Mouse (Mus musculus) left cerebral cortex, adult 9 months (tissue): Measurements from ENCODE around the gene Gm14862.

Experiments
- DNase-seq, 2 experiments: peaks; one replicate each; pipeline ENCODE4 v3.0.0; 2022; ENCODE audit warnings: low spot score in 2 of 2

The Gm14862 gene

GRCm38 (mm10) chrX:9222412-9223221 is 34.1 kb downstream of the Gm14862 start:
- no peak for DNase-seq

- DNase-seq = no peak
Measured at GRCm38 (mm10) chrX:9221736-9222135, 35.0 kb downstream of the Gm14862 start.

DNA sequence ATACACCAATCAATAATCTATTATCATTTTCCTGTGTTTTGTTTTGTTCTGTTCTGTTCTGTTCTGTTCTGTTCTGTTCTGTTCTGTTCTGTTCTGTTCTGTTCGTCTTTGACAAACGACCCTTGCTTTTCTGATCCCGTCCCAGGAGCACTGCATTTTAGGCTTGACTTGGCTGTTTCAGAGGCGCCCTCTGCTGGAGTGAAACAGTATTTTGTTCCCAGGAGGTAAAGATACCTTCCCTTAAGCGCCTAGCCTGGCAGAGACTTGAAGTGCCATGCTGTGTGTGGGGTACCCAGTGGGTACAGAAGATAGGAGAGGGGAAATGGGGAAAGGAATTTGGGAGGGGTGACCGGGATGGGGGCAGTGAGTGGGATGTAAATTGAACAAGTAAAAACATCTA is 35.5 kb downstream of the Gm14862 start:
- DNase-seq = peak in 1 of 2 experiments; percentile 10

GRCm38 (mm10) chrX:9219570-9219969 is 37.1 kb downstream of the Gm14862 start:
- DNase-seq = no peak

GRCm38 (mm10) chrX:9216244-9216643 is 40.5 kb downstream of the Gm14862 start:
- no peak for DNase-seq

- DNase-seq = no peak
Measured at GRCm38 (mm10) chrX:9205121-9205520, 51.6 kb downstream of the Gm14862 start.

DNA sequence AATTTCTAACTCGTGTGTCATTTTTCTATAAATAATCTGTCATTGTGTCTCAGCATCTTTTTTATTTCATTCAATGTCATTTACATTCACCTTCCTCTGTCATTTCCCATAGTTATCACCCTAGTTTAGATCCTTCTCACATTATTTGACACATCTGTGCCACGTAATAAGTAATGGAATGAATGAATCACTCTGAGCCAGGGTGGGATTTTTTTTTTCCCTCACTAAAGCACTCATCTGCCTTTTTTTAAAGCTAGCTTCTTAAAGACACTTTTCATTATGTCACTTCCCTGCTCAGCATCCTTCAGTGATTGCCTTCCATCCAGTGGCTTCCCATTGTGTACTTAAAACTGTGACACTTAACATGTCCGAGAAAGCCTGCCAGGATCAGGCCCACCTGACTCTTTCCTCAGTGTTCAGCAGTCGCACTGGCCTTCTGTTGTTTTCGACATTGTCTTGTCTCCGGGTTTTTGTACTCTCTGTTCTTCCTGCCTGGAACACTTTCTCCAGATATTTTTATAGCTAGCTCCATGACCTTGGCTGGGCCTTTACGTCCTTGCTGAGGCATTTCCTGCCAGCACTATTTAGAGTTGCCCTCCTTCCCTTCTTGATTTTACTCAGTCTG is 53.8 kb downstream of the Gm14862 start:
- DNase-seq = no peak

DNA sequence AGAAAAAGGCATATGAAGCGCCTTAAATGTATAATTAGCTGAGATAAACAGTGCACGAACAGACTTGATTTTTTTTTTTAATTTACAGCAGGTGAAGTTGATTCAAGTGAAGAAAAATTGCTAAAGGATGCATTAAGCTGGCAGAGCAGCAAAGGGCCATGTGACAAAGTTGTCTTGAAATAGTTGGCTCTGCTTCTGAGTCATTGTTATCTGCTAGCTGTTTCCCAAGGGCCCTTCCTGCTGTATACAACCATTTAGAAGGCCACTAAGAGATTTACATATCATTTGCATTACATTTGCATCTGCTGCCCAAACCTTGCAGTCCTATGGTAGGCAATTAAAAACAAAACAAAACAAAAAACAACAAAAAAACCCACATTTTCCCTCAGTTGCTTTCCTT is 54.7 kb downstream of the Gm14862 start:
- DNase-seq = no peak
